Mouse (Mus musculus) adrenal gland, postnatal 14 days (tissue): Measurements from ENCODE around the gene Fbxo33. TPM values are rescaled to one million over a fixed set of nuclear protein-coding genes. Genes with fewer than 3 reads are reported as not detected.

Source experiments
- DNase-seq: peaks from one replicate; pipeline ENCODE4 v3.0.0; 2021; ENCODE audit warnings: mixed read lengths
- microRNA-seq, 2 experiments: library from miRNA; unstranded; fragments of <30 nt; microRNA quantifications; one replicate each; pipeline ENCODE4 v1.2.0; 2021
- total RNA-seq: library from RNA; stranded (reverse); gene quantifications from 2 replicates; pipeline ENCODE4 v1.2.3, GENCODE M21; 2021

The Fbxo33 gene
- total RNA-seq, 1 experiment from 2014 or later, result 29.1 TPM

GRCm38 (mm10) chr12:59198750-59199149 lies 20.8 kb downstream of the Fbxo33 start:
- no peak for DNase-seq

- DNase-seq, result no peak
Measured at GRCm38 (mm10) chr12:59195941-59196340, 23.6 kb downstream of the Fbxo33 start.

GRCm38 (mm10) chr12:59195065-59195464 lies 24.5 kb downstream of the Fbxo33 start:
- DNase-seq, result no peak

GRCm38 (mm10) chr12:59194341-59195003 lies 25.1 kb downstream of the Fbxo33 start:
- DNase-seq, result no peak

GRCm38 (mm10) chr12:59193637-59194036 lies 25.9 kb downstream of the Fbxo33 start:
- DNase-seq, result no peak

GRCm38 (mm10) chr12:59188086-59188682 lies 31.3 kb downstream of the Fbxo33 start:
- no peak for DNase-seq

- no peak for DNase-seq
Measured at GRCm38 (mm10) chr12:59177814-59178213, 41.7 kb downstream of the Fbxo33 start.

GRCm38 (mm10) chr12:59169935-59170334 lies 49.6 kb downstream of the Fbxo33 start:
- DNase-seq, result no peak

GRCm38 (mm10) chr12:59166557-59166956 lies 53.0 kb downstream of the Fbxo33 start:
- no peak for DNase-seq

- DNase-seq, result no peak
Measured at GRCm38 (mm10) chr12:59164522-59164921, 55.0 kb downstream of the Fbxo33 start.

- no peak for DNase-seq
Measured at GRCm38 (mm10) chr12:59162797-59163196, 56.7 kb downstream of the Fbxo33 start.

GRCm38 (mm10) chr12:59161091-59161490 lies 58.4 kb downstream of the Fbxo33 start:
- no peak for DNase-seq

Small RNA genes within 50 kb of the gene (microRNA-seq; reads per million reads assigned to microRNA genes)
- gene Gm27284, result 0 reads per million in 2 experiments

Other genes with a start within 250 kb of the Fbxo33 start
- gene Sec23a, start 207.7 kb downstream of the Fbxo33 start, total RNA-seq, result 45.1 and 46.4 TPM in 2 replicates
- gene Gemin2, start 206.3 kb downstream of the Fbxo33 start, total RNA-seq, result 9.0 and 9.6 TPM in 2 replicates
- gene Trappc6b, start 158.3 kb downstream of the Fbxo33 start, total RNA-seq, result 87.3 and 90.0 TPM in 2 replicates
- 54.1 and 60.2 TPM in 2 replicates for gene Pnn, start 152.8 kb downstream of the Fbxo33 start, total RNA-seq
- 87.4 and 106 TPM in 2 replicates for gene Mia2, start 123.9 kb downstream of the Fbxo33 start, total RNA-seq